Mouse (Mus musculus): ENCODE results near the gene Tmem114.

The Tmem114 gene

GRCm38 (mm10) chr16:8417011-8417720 lies 7.8 kb downstream of the Tmem114 start:
- in situ Hi-C loops (cut with MboI; ENCODE audit: low pct_unique_long_range_greater_than_20kb in 1 of 2, low sequenced_read_pairs in 2 of 2, unreplicated experiment in 1 of 2), result loop anchor here in 1 of 2 experiments (10.0 to 25.0 kb wide), 2 partner anchors 78 to 445 kb away; no protein-coding TSS in a partner anchor

- in situ Hi-C loops (cut with MboI; ENCODE audit: low pct_unique_long_range_greater_than_20kb in 1 of 2, low sequenced_read_pairs in 2 of 2, unreplicated experiment in 1 of 2), result loop anchor here in 1 of 2 experiments (10.0 to 25.0 kb wide), 2 partner anchors 79 to 446 kb away; no protein-coding TSS in a partner anchor
Measured at GRCm38 (mm10) chr16:8415996-8416395, 8.9 kb downstream of the Tmem114 start.

GRCm38 (mm10) chr16:8413441-8413840 lies 11.5 kb downstream of the Tmem114 start:
- in situ Hi-C loops (cut with MboI; ENCODE audit: low pct_unique_long_range_greater_than_20kb in 1 of 2, low sequenced_read_pairs in 2 of 2, unreplicated experiment in 1 of 2), result loop anchor here (5.0 to 25.0 kb wide), 3 partner anchors 81 to 449 kb away; partner anchors contain the start of gene Carhsp1 (in 2 of the 2)

- in situ Hi-C loops (cut with MboI; ENCODE audit: low pct_unique_long_range_greater_than_20kb in 1 of 2, low sequenced_read_pairs in 2 of 2, unreplicated experiment in 1 of 2), result loop anchor here (5.0 to 25.0 kb wide), 3 partner anchors 83 to 450 kb away; partner anchors contain the start of gene Carhsp1 (in 2 of the 2)
Measured at GRCm38 (mm10) chr16:8412213-8412612, 12.7 kb downstream of the Tmem114 start.

- in situ Hi-C loops (cut with MboI; ENCODE audit: low pct_unique_long_range_greater_than_20kb in 1 of 2, low sequenced_read_pairs in 2 of 2, unreplicated experiment in 1 of 2), result loop anchor here (5.0 to 25.0 kb wide), 3 partner anchors 78 to 456 kb away; no protein-coding TSS in a partner anchor
Measured at GRCm38 (mm10) chr16:8409197-8409596, 15.7 kb downstream of the Tmem114 start.

DNA sequence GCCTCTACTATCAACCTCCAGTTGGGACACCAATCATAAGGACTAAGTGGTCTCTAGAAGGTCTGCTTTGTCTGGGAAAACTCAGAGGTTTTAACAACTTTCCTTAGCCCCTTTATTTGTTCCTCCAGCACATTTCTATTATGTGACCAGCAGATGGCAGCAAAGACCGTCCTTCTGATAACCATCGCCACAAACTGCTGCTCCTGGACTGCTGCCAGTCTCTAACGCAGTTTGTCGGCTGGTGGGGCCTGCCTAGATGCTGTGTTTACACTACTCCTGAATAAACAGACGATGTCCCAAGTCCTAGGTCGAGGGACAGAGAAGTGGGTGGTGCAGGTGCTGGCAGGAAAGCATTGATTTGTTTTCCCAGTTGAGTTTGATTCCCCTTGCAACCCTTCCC lies 18.2 kb downstream of the Tmem114 start:
- in situ Hi-C loops (cut with MboI; ENCODE audit: low pct_unique_long_range_greater_than_20kb in 1 of 2, low sequenced_read_pairs in 2 of 2, unreplicated experiment in 1 of 2), result loop anchor here (5.0 to 25.0 kb wide), 3 partner anchors 81 to 458 kb away; no protein-coding TSS in a partner anchor

GRCm38 (mm10) chr16:8402663-8403062 lies 22.3 kb downstream of the Tmem114 start:
- in situ Hi-C loops (cut with MboI; ENCODE audit: low pct_unique_long_range_greater_than_20kb in 1 of 2, low sequenced_read_pairs in 2 of 2, unreplicated experiment in 1 of 2), result loop anchor here (10.0 to 25.0 kb wide), 2 partner anchors 460 to 462 kb away; no protein-coding TSS in a partner anchor

DNA sequence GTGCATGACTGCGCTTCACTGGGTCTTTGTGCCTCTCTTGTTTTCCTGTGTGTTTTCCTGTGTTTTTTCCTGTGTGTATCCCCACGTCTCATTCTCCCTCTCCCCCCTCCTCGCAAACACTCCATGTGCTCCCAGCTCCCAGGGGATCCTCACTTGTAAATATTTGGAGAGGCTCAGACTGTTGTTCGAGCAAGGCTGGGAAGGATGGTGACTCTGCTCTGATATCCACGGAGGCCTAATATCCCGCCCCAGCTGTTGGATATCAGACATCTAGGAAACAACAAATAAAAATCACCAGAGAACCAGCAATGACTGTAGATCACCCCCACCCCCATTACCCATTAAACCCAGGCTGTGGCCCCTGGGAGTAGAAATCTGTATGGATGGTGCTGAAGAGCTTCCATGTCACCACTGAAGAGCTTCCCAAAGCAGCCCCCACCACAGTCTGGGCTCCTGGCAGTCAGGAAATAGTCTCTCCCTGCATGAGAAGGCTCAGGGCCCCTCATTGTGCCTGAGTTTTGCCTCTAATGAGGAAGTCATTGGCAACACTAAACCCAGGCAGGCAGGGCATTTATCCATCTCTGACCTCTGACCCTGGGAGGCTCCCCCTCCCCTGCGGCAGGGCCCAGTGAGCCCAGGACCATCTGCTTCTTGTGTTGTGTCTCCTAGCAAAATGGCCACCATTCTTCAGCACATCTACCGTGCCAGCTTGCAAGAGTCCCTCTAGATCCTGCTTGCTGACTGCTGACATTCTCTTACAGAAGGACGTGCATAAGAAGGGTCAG lies 23.6 kb downstream of the Tmem114 start:
- in situ Hi-C loops (cut with MboI; ENCODE audit: low pct_unique_long_range_greater_than_20kb in 1 of 2, low sequenced_read_pairs in 2 of 2, unreplicated experiment in 1 of 2), result loop anchor here (10.0 to 25.0 kb wide), 2 partner anchors 461 to 463 kb away; no protein-coding TSS in a partner anchor

DNA sequence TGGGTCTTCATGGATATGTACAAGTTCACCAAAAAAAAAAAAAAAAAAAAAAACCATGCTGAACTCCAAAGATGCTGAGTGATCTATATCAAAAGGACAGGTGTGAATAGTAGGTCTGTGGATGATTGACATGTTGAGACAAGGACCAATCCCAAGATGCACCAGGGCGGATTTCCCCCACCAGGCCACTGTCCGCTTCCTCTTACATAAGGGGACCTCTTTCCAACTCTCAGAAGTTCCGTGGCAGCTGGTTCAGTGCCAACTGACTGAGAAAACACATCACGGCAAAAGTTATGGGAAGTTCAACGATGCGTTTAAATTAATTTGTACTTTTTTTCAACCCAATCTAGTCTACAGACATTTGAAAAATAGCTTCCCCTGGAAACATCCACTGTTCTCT lies 25.1 kb downstream of the Tmem114 start:
- in situ Hi-C loops (cut with MboI; ENCODE audit: low pct_unique_long_range_greater_than_20kb in 1 of 2, low sequenced_read_pairs in 2 of 2, unreplicated experiment in 1 of 2), result loop anchor here (10.0 to 25.0 kb wide), 2 partner anchors 462 to 465 kb away; no protein-coding TSS in a partner anchor

DNA sequence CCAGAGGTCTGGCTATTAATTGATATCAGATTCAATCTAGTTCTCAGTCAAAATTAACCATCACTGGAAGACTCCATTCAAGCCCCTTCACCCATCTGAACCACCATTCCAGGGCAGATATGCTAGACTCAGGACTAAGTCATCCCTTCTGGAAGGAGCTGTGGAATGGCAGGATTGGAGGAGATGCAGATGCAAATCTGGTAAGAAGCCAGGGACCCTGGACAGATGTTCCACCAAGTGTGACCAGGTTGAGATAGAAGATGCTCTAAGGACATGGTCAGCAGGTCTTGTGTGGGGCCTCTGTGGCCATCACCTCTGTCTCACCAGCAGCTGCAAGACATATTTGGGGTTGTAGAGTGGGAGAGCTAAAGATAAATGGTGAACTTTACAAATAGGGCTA lies 30.0 kb downstream of the Tmem114 start:
- in situ Hi-C loops (cut with MboI; ENCODE audit: low pct_unique_long_range_greater_than_20kb in 1 of 2, low sequenced_read_pairs in 2 of 2, unreplicated experiment in 1 of 2), result no loop called here

GRCm38 (mm10) chr16:8388491-8388890 lies 36.4 kb downstream of the Tmem114 start:
- in situ Hi-C loops (cut with MboI; ENCODE audit: low pct_unique_long_range_greater_than_20kb in 1 of 2, low sequenced_read_pairs in 2 of 2, unreplicated experiment in 1 of 2), result no loop called here

GRCm38 (mm10) chr16:8386386-8386785 lies 38.5 kb downstream of the Tmem114 start:
- in situ Hi-C loops (cut with MboI; ENCODE audit: low pct_unique_long_range_greater_than_20kb in 1 of 2, low sequenced_read_pairs in 2 of 2, unreplicated experiment in 1 of 2), result no loop called here

DNA sequence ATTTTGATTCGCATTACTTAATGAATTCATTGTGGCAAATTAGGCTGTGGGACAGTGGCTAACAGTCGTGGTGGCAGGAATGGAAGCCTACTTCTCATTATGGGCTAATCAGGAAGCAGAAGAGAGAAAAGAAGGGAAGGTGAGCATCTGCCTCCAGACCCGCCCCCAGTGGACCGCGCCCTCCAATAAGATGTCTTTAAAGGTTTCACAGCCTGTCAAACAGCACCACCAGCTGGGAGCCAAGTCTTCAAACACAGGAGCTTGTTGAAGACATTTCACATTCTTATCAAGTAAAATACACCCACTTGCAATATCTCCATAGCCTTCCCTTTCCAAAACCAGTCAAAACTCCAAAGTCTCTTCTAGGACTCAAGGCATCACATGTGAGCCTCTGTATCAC lies 39.3 kb downstream of the Tmem114 start:
- in situ Hi-C loops (cut with MboI; ENCODE audit: low pct_unique_long_range_greater_than_20kb in 1 of 2, low sequenced_read_pairs in 2 of 2, unreplicated experiment in 1 of 2), result no loop called here

DNA sequence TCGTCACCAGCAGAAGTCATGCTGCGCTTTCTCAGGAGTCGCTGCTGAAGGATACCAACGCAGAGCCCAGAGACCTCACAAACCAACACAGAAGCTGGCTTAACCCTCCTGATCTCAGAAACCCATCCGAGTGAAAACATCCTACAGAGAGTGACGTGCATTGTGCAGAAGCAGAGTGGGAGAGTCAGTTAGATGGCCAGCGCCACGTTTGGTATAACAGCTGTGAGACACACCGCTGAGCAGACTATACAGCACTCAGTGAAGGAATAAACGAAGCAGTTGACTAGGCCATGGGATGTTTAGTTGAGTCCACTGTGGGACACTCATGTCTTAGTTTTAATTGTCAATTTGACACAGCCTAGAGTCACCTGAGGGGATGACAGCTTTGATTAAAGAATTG lies 40.2 kb downstream of the Tmem114 start:
- in situ Hi-C loops (cut with MboI; ENCODE audit: low pct_unique_long_range_greater_than_20kb in 1 of 2, low sequenced_read_pairs in 2 of 2, unreplicated experiment in 1 of 2), result no loop called here

GRCm38 (mm10) chr16:8383396-8383795 lies 41.5 kb downstream of the Tmem114 start:
- in situ Hi-C loops (cut with MboI; ENCODE audit: low pct_unique_long_range_greater_than_20kb in 1 of 2, low sequenced_read_pairs in 2 of 2, unreplicated experiment in 1 of 2), result no loop called here

DNA sequence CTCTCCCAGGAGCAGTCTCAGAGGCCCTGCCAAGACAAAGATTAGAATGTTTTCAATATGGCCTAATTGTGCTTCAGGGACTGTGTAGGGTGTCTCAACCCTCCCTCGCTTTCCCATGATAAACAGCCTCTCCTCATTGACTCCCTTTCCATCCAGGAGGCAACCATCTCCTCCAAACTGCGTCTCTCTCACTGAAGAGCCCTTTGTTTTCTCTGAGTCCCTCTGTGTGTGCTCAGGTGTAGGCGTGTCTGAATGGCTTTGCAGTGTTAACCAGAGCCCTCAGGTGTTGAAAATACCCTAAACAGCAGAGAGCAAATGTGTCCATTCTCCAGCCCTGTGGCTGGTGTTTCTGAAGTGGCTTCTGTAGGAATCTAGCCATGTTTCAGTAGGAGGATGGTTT lies 61.9 kb downstream of the Tmem114 start:
- in situ Hi-C loops (cut with MboI; ENCODE audit: low pct_unique_long_range_greater_than_20kb in 1 of 2, low sequenced_read_pairs in 2 of 2, unreplicated experiment in 1 of 2), result no loop called here

All from mouse embryonic stem cell (cell line).